9 mouse cellular contexts compared by ENCODE assay signal in genomic region chr15:99317267-99317651, GRCm38 (mm10). TPM values are rescaled to one million over a fixed set of nuclear protein-coding genes. Genes with fewer than 3 reads are reported as not detected.
A peak's percentile ranks its signal among the peaks of the same experiment; 100 is the strongest.
DNase-seq lines count a peak whose midpoint lies in the region; ATAC-seq lines count a peak whose summit lies in the region.
"Had no signal": no experiment of that assay in that cellular context is flagged by ENCODE, and none has a peak within 500 bp of the region (broad histone marks: within the 10 kb centered on the region; RNA-seq: fewer than 3 reads in every experiment).

No protein-coding gene starts in this region.

- peak; percentile 16 for DNase-seq in cerebellum, adult 11-12 months
- DNase-seq in cerebellum, adult 8-10 months = no peak
- DNase-seq in lung, postnatal 4 days = peak; percentile 81 to 89
- no peak for DNase-seq in left cerebral cortex, postnatal 14 days (ENCODE audit: low spot score in 2 of 2)
- DNase-seq in cerebellum, postnatal 10 days = no peak
- no peak for DNase-seq in urinary bladder, postnatal 25 days (ENCODE audit: low spot score)

- no peaks in the 10 kb centered on the region for H3K27me3 ChIP-seq in heart, embryonic 11.5 days (ENCODE audit: control insufficient read depth, insufficient read depth, low read length)
- no peaks in the 10 kb centered on the region for H3K27me3 ChIP-seq in kidney, embryonic 14.5 days (ENCODE audit: control insufficient read depth, insufficient read depth, low read length)

- H3K9me3 ChIP-seq in heart, embryonic 11.5 days (replicated peaks; ENCODE audit: control insufficient read depth, low read length) = no peaks in the 10 kb centered on the region
- no peaks in the 10 kb centered on the region for H3K9me3 ChIP-seq in kidney, embryonic 14.5 days (ENCODE audit: control insufficient read depth, low read length)

- intact Hi-C loops in left cerebral cortex, postnatal 14 days (cut with DNase I) = loop anchor here (5.0 kb wide), 1 partner anchor 155 kb away; the partner anchor contains the start of gene Bcdin3d

- ATAC-seq in heart, embryonic 11.5 days (replicated peaks; ENCODE audit: insufficient number of reproducible peaks, low FRiP score, low TSS enrichment) = no peak
- ATAC-seq in kidney, embryonic 14.5 days (ENCODE audit: low FRiP score, low TSS enrichment) = peak; percentile 51

- peak overlapping the region; percentile 67 for H3K27ac ChIP-seq in heart, embryonic 11.5 days (ENCODE audit: low read depth, low read length)
- H3K27ac ChIP-seq in kidney, embryonic 14.5 days (ENCODE audit: low read depth, low read length) = peak overlapping the region; percentile 75; the same call in 1 of the 2 replicates

- H3K4me2 ChIP-seq in heart, embryonic 11.5 days = no peak overlapping the region
- no peak overlapping the region for H3K4me2 ChIP-seq in kidney, embryonic 14.5 days (replicated peaks; ENCODE audit: low read depth, low read length)

- WGBS in heart, embryonic 11.5 days (ENCODE audit: insufficient replicate concordance) = 56% methylated on average over 2 of the region's 2 CpGs
- 67% methylated on average over 2 of the region's 2 CpGs for WGBS in kidney, embryonic 14.5 days

- no peaks in the 10 kb centered on the region for H3K4me1 ChIP-seq in heart, embryonic 11.5 days (ENCODE audit: control insufficient read depth, insufficient read depth, low read length)
- H3K4me1 ChIP-seq in kidney, embryonic 14.5 days (ENCODE audit: control insufficient read depth, insufficient read depth, low read length) = no peaks in the 10 kb centered on the region; the same call in 1 of the 2 replicates

- H3K4me3 ChIP-seq in heart, embryonic 11.5 days (ENCODE audit: low read depth, low read length) = no peak overlapping the region
- H3K4me3 ChIP-seq in kidney, embryonic 14.5 days (ENCODE audit: low read length) = no peak overlapping the region

- H3K36me3 ChIP-seq in heart, embryonic 11.5 days (ENCODE audit: control insufficient read depth, insufficient read depth, low read length) = peaks cover 34% of the 10 kb centered on the region
- H3K36me3 ChIP-seq in kidney, embryonic 14.5 days (ENCODE audit: control insufficient read depth, insufficient read depth, low read length) = peaks cover 85% of the 10 kb centered on the region

- H3K9ac ChIP-seq in heart, embryonic 11.5 days (ENCODE audit: low read depth, low read length) = no peak overlapping the region; the same call in 1 of the 2 replicates
- no peak overlapping the region for H3K9ac ChIP-seq in kidney, embryonic 14.5 days (ENCODE audit: low read depth, low read length)

RNA-seq across cellular contexts. Expression of gene Fam186b, which starts 21.6 kb away (rescaled TPM):
- 0.17 and 0.66 TPM in 2 replicates for polyA plus RNA-seq in heart, embryonic 11.5 days (2014; fragmentation: Nextera tagmentation; extraction: Ambion mirVana)
- 0.07 and 0.22 TPM in 2 replicates for polyA plus RNA-seq in kidney, embryonic 14.5 days (2014; fragmentation: Nextera tagmentation; extraction: Ambion mirVana)
- total RNA-seq in left cerebral cortex, postnatal 14 days (2021) = 1 to 10 TPM; 1.7 to 2.2 TPM
- total RNA-seq: neutrophil, adult 5-6 weeks had no signal

RNA-seq across cellular contexts. Expression of gene Prpf40b, which starts 22.4 kb away (rescaled TPM):
- 34.6 and 37.4 TPM in 2 replicates for polyA plus RNA-seq in heart, embryonic 11.5 days (2014; fragmentation: Nextera tagmentation; extraction: Ambion mirVana)
- polyA plus RNA-seq in kidney, embryonic 14.5 days (2014; fragmentation: Nextera tagmentation; extraction: Ambion mirVana) = 39.5 and 63.9 TPM in 2 replicates
- total RNA-seq in left cerebral cortex, postnatal 14 days (2021) = 10 to 100 TPM; 95.4 to 99.5 TPM

RNA-seq across cellular contexts. Expression of gene Fmnl3, which starts 53.0 kb away (rescaled TPM):
- polyA plus RNA-seq in heart, embryonic 11.5 days (2014; fragmentation: Nextera tagmentation; extraction: Ambion mirVana) = 11.0 and 11.4 TPM in 2 replicates
- polyA plus RNA-seq in kidney, embryonic 14.5 days (2014; fragmentation: Nextera tagmentation; extraction: Ambion mirVana) = 15.0 and 27.9 TPM in 2 replicates
- 10 to 100 TPM; 11.3 to 13.4 TPM for total RNA-seq in left cerebral cortex, postnatal 14 days (2021)

Comparison
In these comparisons a context has a peak if more than half of its experiments do, and no peak if none do; other contexts are left out.
1. DNase-seq: peak in cerebellum, adult 11-12 months (single experiment) and lung, postnatal 4 days (2 of 2); none in cerebellum, adult 8-10 months (single experiment), left cerebral cortex, postnatal 14 days (0 of 2), cerebellum, postnatal 10 days (0 of 2) and urinary bladder, postnatal 25 days (single experiment).